Mouse (Mus musculus) liver (tissue): ENCODE data around the gene Asb16.

Experiments
- DNase-seq: peaks from one replicate; pipeline ENCODE4 v3.0.0-alpha.2; 2020; ENCODE audit warnings: mixed read lengths

Asb16 gene

GRCm38 (mm10) chr11:102311966-102312365 is 43.4 kb downstream of the Asb16 start:
- no peak for DNase-seq

GRCm38 (mm10) chr11:102312586-102312985 is 44.0 kb downstream of the Asb16 start:
- DNase-seq, result no peak

- DNase-seq, result no peak
Observed at GRCm38 (mm10) chr11:102314321-102314720, 45.8 kb downstream of the Asb16 start.

GRCm38 (mm10) chr11:102315690-102316571 is 47.4 kb downstream of the Asb16 start:
- DNase-seq, result no peak

GRCm38 (mm10) chr11:102316572-102317297 is 48.2 kb downstream of the Asb16 start:
- peak; percentile 96 for DNase-seq

- DNase-seq, result peak; percentile 79
Observed at GRCm38 (mm10) chr11:102317298-102317900, 48.9 kb downstream of the Asb16 start.

GRCm38 (mm10) chr11:102317901-102318575 is 49.5 kb downstream of the Asb16 start:
- DNase-seq, result peak; percentile 80

- peak; percentile 76 for DNase-seq
Observed at GRCm38 (mm10) chr11:102318576-102319409, 50.2 kb downstream of the Asb16 start.

GRCm38 (mm10) chr11:102319410-102319792 is 50.9 kb downstream of the Asb16 start, which contains the start of gene Ubtf:
Gene Ubtf, minus strand, starts transcription at chr11:102319742.
- peak; percentile 89 for DNase-seq

GRCm38 (mm10) chr11:102319941-102320685 is 51.6 kb downstream of the Asb16 start:
- DNase-seq, result peak; percentile 89

GRCm38 (mm10) chr11:102320686-102321005 is 52.1 kb downstream of the Asb16 start:
- no peak for DNase-seq

- DNase-seq, result no peak
Observed at GRCm38 (mm10) chr11:102321931-102322330, 53.4 kb downstream of the Asb16 start.

- DNase-seq, result no peak
Observed at GRCm38 (mm10) chr11:102323516-102323915, 55.0 kb downstream of the Asb16 start.

- no peak for DNase-seq
Observed at GRCm38 (mm10) chr11:102327250-102327649, 58.7 kb downstream of the Asb16 start.

GRCm38 (mm10) chr11:102327839-102328238 is 59.3 kb downstream of the Asb16 start:
- peak; percentile 45 for DNase-seq
